Mouse (Mus musculus) embryonic facial prominence, embryonic 15.5 days (tissue): ENCODE data around the gene Hmgcr. TPM values are rescaled to one million over a fixed set of nuclear protein-coding genes. Genes with fewer than 3 reads are reported as not detected.

ENCODE experiments used
- ATAC-seq: fragments of 200-750 bp; cut with Nextera tagmentation; 2 replicates; pipeline ENCODE4 v1.8.0; 2017; ENCODE audit warnings: low read depth, moderate TSS enrichment; ENCODE audit not compliant: insufficient number of reproducible peaks, low FRiP score, low TSS enrichment
- H3K27ac ChIP-seq: fragments of 300-500 bp; sonication (generic); replicated peaks from 2 replicates; pipeline ENCODE4 v1.5.1; 2015; ENCODE audit warnings: mild to moderate bottlenecking, inconsistent platforms
- H3K27me3 ChIP-seq: fragments of 300-500 bp; sonication (generic); 2 replicates; pipeline ENCODE4 v1.6.1; 2015; ENCODE audit warnings: inconsistent platforms
- H3K36me3 ChIP-seq: fragments of 300-500 bp; sonication (generic); 2 replicates; pipeline ENCODE4 v1.6.1; 2015; ENCODE audit warnings: mild to moderate bottlenecking, inconsistent platforms
- H3K4me1 ChIP-seq: fragments of 300-500 bp; sonication (generic); 2 replicates; pipeline ENCODE4 v1.6.1; 2015; ENCODE audit warnings: inconsistent platforms
- H3K4me2 ChIP-seq: fragments of 300-500 bp; sonication (generic); replicated peaks from 2 replicates; pipeline ENCODE4 v1.6.1; 2015; ENCODE audit warnings: mild to moderate bottlenecking, inconsistent platforms
- H3K4me3 ChIP-seq: fragments of 300-500 bp; sonication (generic); replicated peaks from 2 replicates; pipeline ENCODE4 v1.5.1; 2015; ENCODE audit warnings: mild to moderate bottlenecking, inconsistent platforms
- H3K9ac ChIP-seq: fragments of 300-500 bp; sonication (generic); 2 replicates; pipeline ENCODE4 v1.6.1; 2015; ENCODE audit warnings: inconsistent platforms
- H3K9me3 ChIP-seq: fragments of 300-500 bp; sonication (generic); replicated peaks from 2 replicates; pipeline ENCODE4 v1.6.1; 2016; ENCODE audit warnings: inconsistent platforms
- WGBS: fragments of 180-500 bp; shearing (Covaris S2); methylation state at CpG from one replicate; pipeline ENCODE4 v1.1.7; 2015; 5-methylcytosine and 5-hydroxymethylcytosine counted together
- polyA plus RNA-seq: library from polyadenylated mRNA; unstranded; fragments of >200 nt; fragmentation: Nextera tagmentation; extraction: Ambion mirVana; gene quantifications from 2 replicates; pipeline ENCODE4 v1.2.1, GENCODE M21; 2015

Hmgcr gene
- polyA plus RNA-seq, 1 experiment from 2014 or later: 55.6 TPM

- H3K9ac ChIP-seq: no peak overlapping the region
- H3K36me3 ChIP-seq: peaks cover 17% of the 10 kb centered on the region; the same call in 1 of the 2 replicates
- H3K9me3 ChIP-seq: no peaks in the 10 kb centered on the region
- H3K27me3 ChIP-seq: no peaks in the 10 kb centered on the region
- ATAC-seq: no peak
- H3K4me2 ChIP-seq: no peak overlapping the region
- no peak overlapping the region for H3K27ac ChIP-seq
- WGBS: 90% methylated on average over 9 of the region's 9 CpGs
- 0 out of 2 replicates have a peak, but pooled peaks cover under 1% of the 10 kb centered on the region for H3K4me1 ChIP-seq
- H3K4me3 ChIP-seq: no peak overlapping the region
These were observed 71.6 kb downstream of the Hmgcr start for GRCm38 (mm10) chr13:96599182-96599581.

Other genes starting within 250 kb of the Hmgcr start
- gene Ankdd1b, start 199.7 kb downstream of the Hmgcr start, polyA plus RNA-seq: 0.12 and 0.26 TPM in 2 replicates
- gene Gm17622, start 180.2 kb downstream of the Hmgcr start, polyA plus RNA-seq: not detected in 2 replicates
- gene Polk, start 128.4 kb downstream of the Hmgcr start, polyA plus RNA-seq: 11.3 and 13.3 TPM in 2 replicates
- gene Col4a3bp, start 128.3 kb downstream of the Hmgcr start, polyA plus RNA-seq: 10.4 and 12.2 TPM in 2 replicates
- not detected in 2 replicates for gene Ankrd31, start 77.3 kb upstream of the Hmgcr start, polyA plus RNA-seq